Mouse (Mus musculus): ENCODE results near the gene Adh5. TPM values are rescaled to one million over a fixed set of nuclear protein-coding genes. Genes with fewer than 3 reads are reported as not detected.

Adh5 gene
- total and polyA plus RNA-seq, 3 experiments = 128 to 351 (median 187) TPM

- H3K4me1 ChIP-seq (ENCODE audit: control insufficient read depth in 1 of 2, insufficient read depth in 2 of 2, low read length in 2 of 2) = peaks cover 7 to 12% of the 10 kb centered on the region in 2 experiments; a peak in 3 of 4 replicates
- H3K79me2 ChIP-seq (ENCODE audit: control insufficient read depth, insufficient read depth, low read length, poor library complexity) = no peaks in the 10 kb centered on the region; the same call in 1 of the 2 replicates
- H3K27ac ChIP-seq (ENCODE audit: control insufficient read depth, low read depth, low read length) = peak overlapping the region; percentile 92
- H3K9me3 ChIP-seq (replicated peaks; ENCODE audit: insufficient read depth, low read length) = no peaks in the 10 kb centered on the region
- no peaks in the 10 kb centered on the region for H3K27me3 ChIP-seq (ENCODE audit: control insufficient read depth in 1 of 2, insufficient read depth in 2 of 2, low read length in 2 of 2)
- H3K4me3 ChIP-seq (ENCODE audit: control insufficient read depth in 1 of 2, insufficient read depth in 1 of 2, low read depth in 2 of 2, low read length in 2 of 2) = peak overlapping the region; percentile 2 to 40
- peak overlapping the region; percentile 60 for H3K9ac ChIP-seq (ENCODE audit: control insufficient read depth, low read depth, low read length, poor library complexity, severe bottlenecking)
- peaks cover 0 to 16% of the 10 kb centered on the region in 2 experiments; a peak in 2 of 4 replicates for H3K36me3 ChIP-seq (ENCODE audit: control insufficient read depth in 1 of 2, insufficient read depth in 2 of 2, low read length in 2 of 2)
- peak; percentile 67 for DNase-seq (ENCODE audit: low read depth, low spot score)
- TF ChIP-seq ZC3H11A (IDR thresholded peaks at IDR 0.05; ENCODE audit: low read depth, low read length) = no peak
- no peak for TF ChIP-seq POLR2AphosphoS2 (IDR thresholded peaks at IDR 0.05; ENCODE audit: low read length)
- no peak for TF ChIP-seq MYB (IDR thresholded peaks at IDR 0.05; ENCODE audit: low read depth, low read length)
- TF ChIP-seq POLR2AphosphoS5 (IDR thresholded peaks at IDR 0.05; ENCODE audit: borderline replicate concordance, low read depth, low read length) = no peak
- TF ChIP-seq E2F4 (IDR thresholded peaks at IDR 0.05; ENCODE audit: borderline replicate concordance, low read depth, low read length) = no peak
- TF ChIP-seq RAD21 (IDR thresholded peaks at IDR 0.05; ENCODE audit: low read depth, low read length) = no peak
- TF ChIP-seq TCF12 (IDR thresholded peaks at IDR 0.05; ENCODE audit: low read depth, low read length) = no peak
- no peak for TF ChIP-seq ZKSCAN1 (IDR thresholded peaks at IDR 0.05; ENCODE audit: low read depth, low read length)
- TF ChIP-seq MAZ (IDR thresholded peaks at IDR 0.05; ENCODE audit: low read depth, low read length) = no peak
- TF ChIP-seq HCFC1 (IDR thresholded peaks at IDR 0.05; ENCODE audit: low read depth, low read length) = no peak
- TF ChIP-seq CTCF (IDR thresholded peaks at IDR 0.05 in 2 of 3, conservative IDR thresholded peaks at IDR 0.05 in 1 of 3; ENCODE audit: control insufficient read depth in 1 of 3, insufficient read depth in 1 of 3, low read depth in 2 of 3, low read length in 3 of 3, poor library complexity in 1 of 3, severe bottlenecking in 1 of 3) = no peak
- TF ChIP-seq ETS1 (IDR thresholded peaks at IDR 0.05; ENCODE audit: low read depth, low read length) = peak; percentile 57; the same call in 1 of the 2 replicates
- 0 out of 2 replicates have a peak, but pooled peaks have one; percentile 26 for TF ChIP-seq TBP (IDR thresholded peaks at IDR 0.05; ENCODE audit: low read depth, low read length)
- no peak for TF ChIP-seq MEF2A (IDR thresholded peaks at IDR 0.05; ENCODE audit: extremely low read depth, insufficient replicate concordance, low read depth, low read length, poor library complexity, severe bottlenecking)
- TF ChIP-seq GATA1 (IDR thresholded peaks at IDR 0.05; ENCODE audit: low read depth, low read length) = no peak
- TF ChIP-seq BHLHE40 (IDR thresholded peaks at IDR 0.05; ENCODE audit: borderline replicate concordance, low read depth, low read length) = peak; percentile 93
- peak; percentile 99 for TF ChIP-seq JUND (IDR thresholded peaks at IDR 0.05; ENCODE audit: low read depth, low read length)
- TF ChIP-seq NELFE (IDR thresholded peaks at IDR 0.05; ENCODE audit: low read depth, low read length) = no peak
- 0 out of 2 replicates have a peak, but pooled peaks have one; percentile 5 for TF ChIP-seq ZNF384 (IDR thresholded peaks at IDR 0.05; ENCODE audit: low read depth, low read length)
- peak; percentile 43; the same call in 1 of the 2 replicates for TF ChIP-seq MAX (IDR thresholded peaks at IDR 0.05; ENCODE audit: low read length)
- no peak for TF ChIP-seq ELF1 (IDR thresholded peaks at IDR 0.05; ENCODE audit: low read depth, low read length)
- no peak for TF ChIP-seq TAL1 (IDR thresholded peaks at IDR 0.05; ENCODE audit: low read length)
- TF ChIP-seq UBTF (IDR thresholded peaks at IDR 0.05; ENCODE audit: borderline replicate concordance, insufficient read depth, low read depth, low read length) = no peak
- TF ChIP-seq MXI1 (IDR thresholded peaks at IDR 0.05; ENCODE audit: low read depth, low read length) = peak; percentile 70; the same call in 1 of the 2 replicates
- TF ChIP-seq USF2 (IDR thresholded peaks at IDR 0.05; ENCODE audit: borderline replicate concordance in 1 of 2, insufficient read depth in 1 of 2, low read depth in 1 of 2, low read length in 2 of 2) = no peak
- no peak for TF ChIP-seq KAT2A (conservative IDR thresholded peaks at IDR 0.05; ENCODE audit: low read depth, low read length)
- 0 out of 4 replicates have a peak, but pooled peaks of 1 of the 2 experiments have one; percentile 18 for TF ChIP-seq EP300 (IDR thresholded peaks at IDR 0.05; ENCODE audit: low read depth in 1 of 2, low read length in 2 of 2)
- no peak for TF ChIP-seq CHD2 (IDR thresholded peaks at IDR 0.05; ENCODE audit: low read length)
- no peak for TF ChIP-seq GABPA (IDR thresholded peaks at IDR 0.05; ENCODE audit: low read depth, low read length)
- TF ChIP-seq CHD1 (IDR thresholded peaks at IDR 0.05; ENCODE audit: low read depth, low read length) = no peak
- TF ChIP-seq NRF1 (IDR thresholded peaks at IDR 0.05; ENCODE audit: insufficient read depth, low read depth, low read length, poor library complexity, severe bottlenecking) = no peak
- no peak for TF ChIP-seq SMC3 (IDR thresholded peaks at IDR 0.05; ENCODE audit: low read depth, low read length)
- no peak for TF ChIP-seq USF1 (IDR thresholded peaks at IDR 0.05; ENCODE audit: low read depth, low read length)
- TF ChIP-seq MYC (IDR thresholded peaks at IDR 0.05; ENCODE audit: low read depth, low read length) = no peak
- TF ChIP-seq ZMIZ1 (IDR thresholded peaks at IDR 0.05; ENCODE audit: low read depth, low read length) = no peak
- TF ChIP-seq MAFK (IDR thresholded peaks at IDR 0.05; ENCODE audit: borderline replicate concordance, low read depth, low read length) = no peak
- TF ChIP-seq POLR2A (IDR thresholded peaks at IDR 0.05; ENCODE audit: control insufficient read depth in 1 of 2, insufficient read depth in 1 of 2, low read depth in 1 of 2, low read length in 2 of 2, poor library complexity in 1 of 2) = no peak
- no peak for TF ChIP-seq SIN3A (IDR thresholded peaks at IDR 0.05; ENCODE audit: low read length)
Measured at GRCm38 (mm10) chr3:138494565-138494964, 51.7 kb downstream of the Adh5 start.
